Mouse (Mus musculus) ES-Bruce4 (cell line): ENCODE measurements at regions not wholly inside any gene's neighbourhood (a gene's known extent, or its start where the extent isn't known, plus 50 kb on each side); places are given as distances from the start of the nearest gene placed in this dataset.

Experiments
- H3K27ac ChIP-seq: 2 replicates; pipeline ENCODE4 v1.5.1; 2012; ENCODE audit warnings: low read length, inconsistent platforms; ENCODE audit not compliant: insufficient read depth
- H3K27me3 ChIP-seq: 2 replicates; pipeline ENCODE4 v1.6.1; 2012; ENCODE audit warnings: mild to moderate bottlenecking, low read length, inconsistent platforms; ENCODE audit not compliant: control insufficient read depth, poor library complexity, insufficient read depth, severe bottlenecking
- H3K36me3 ChIP-seq: 2 replicates; pipeline ENCODE4 v1.6.1; 2012; ENCODE audit warnings: inconsistent platforms, mild to moderate bottlenecking, low read length, moderate library complexity; ENCODE audit not compliant: control insufficient read depth, poor library complexity, insufficient read depth, severe bottlenecking
- H3K4me1 ChIP-seq: one replicate; pipeline ENCODE4 v1.8.1; 2011; ENCODE audit warnings: low read length; ENCODE audit not compliant: control insufficient read depth, insufficient read depth
- H3K4me3 ChIP-seq: 2 replicates; pipeline ENCODE4 v1.5.1; 2011; ENCODE audit warnings: low read depth, mild to moderate bottlenecking, low read length
- H3K9ac ChIP-seq: 2 replicates; pipeline ENCODE4 v1.6.1; 2012; ENCODE audit warnings: low read depth, mild to moderate bottlenecking, inconsistent platforms; ENCODE audit not compliant: poor library complexity, severe bottlenecking
- H3K9me3 ChIP-seq: replicated peaks from 2 replicates; pipeline ENCODE4 v1.6.1; 2012; ENCODE audit warnings: mild to moderate bottlenecking, low read length, inconsistent platforms; ENCODE audit not compliant: control insufficient read depth, poor library complexity, insufficient read depth, severe bottlenecking
- CTCF ChIP-seq: IDR thresholded peaks from one replicate; pipeline ENCODE4 v1.8.1; 2011; ENCODE audit warnings: low read depth, low read length
- EP300 ChIP-seq: IDR thresholded peaks from 2 replicates; pipeline ENCODE4 v1.6.1; 2011; ENCODE audit warnings: low read depth, low read length; ENCODE audit not compliant: insufficient read depth
- POLR2A ChIP-seq: IDR thresholded peaks from one replicate; pipeline ENCODE4 v1.8.1; 2011; ENCODE audit warnings: low read length; ENCODE audit not compliant: insufficient read depth

- TF ChIP-seq CTCF: no peak
- TF ChIP-seq EP300: no peak
- TF ChIP-seq POLR2A: no peak
- Histone ChIP-seq H3K36me3 (no peaks in the 10 kb centered on the region), H3K9ac (no peak overlapping the region), H3K4me1 (no peaks in the 10 kb centered on the region), H3K9me3 (no peaks in the 10 kb centered on the region), H3K27ac (no peak overlapping the region), H3K4me3 (no peak overlapping the region), H3K27me3 (no peaks in the 10 kb centered on the region; the same call in 1 of the 2 replicates)
These were observed 190.4 kb downstream of the Nr2f2 start for GRCm38 (mm10) chr7:70176086-70176485.

GRCm38 (mm10) chr7:70172431-70172830 is 194.1 kb downstream of the Nr2f2 start:
- H3K4me1 ChIP-seq: no peaks in the 10 kb centered on the region
- no peak overlapping the region for H3K4me3 ChIP-seq
- H3K27ac ChIP-seq: no peak overlapping the region
- TF ChIP-seq POLR2A (no peak), EP300 (no peak), CTCF (no peak)
- no peak overlapping the region for H3K9ac ChIP-seq
- no peaks in the 10 kb centered on the region for H3K27me3 ChIP-seq
- no peaks in the 10 kb centered on the region for H3K36me3 ChIP-seq
- H3K9me3 ChIP-seq: no peaks in the 10 kb centered on the region

GRCm38 (mm10) chr7:70171456-70171855 is 195.1 kb downstream of the Nr2f2 start:
- no peaks in the 10 kb centered on the region for H3K4me1 ChIP-seq
- no peaks in the 10 kb centered on the region for H3K27me3 ChIP-seq
- no peak overlapping the region for H3K4me3 ChIP-seq
- TF ChIP-seq EP300 (no peak), POLR2A (no peak), CTCF (no peak)
- no peaks in the 10 kb centered on the region for H3K36me3 ChIP-seq
- H3K9me3 ChIP-seq: no peaks in the 10 kb centered on the region
- no peak overlapping the region for H3K9ac ChIP-seq
- no peak overlapping the region for H3K27ac ChIP-seq

GRCm38 (mm10) chr7:70168080-70168479 is 198.5 kb downstream of the Nr2f2 start:
- Histone ChIP-seq H3K9ac (no peak overlapping the region), H3K27ac (no peak overlapping the region), H3K9me3 (no peaks in the 10 kb centered on the region), H3K36me3 (no peaks in the 10 kb centered on the region), H3K27me3 (no peaks in the 10 kb centered on the region; the same call in 1 of the 2 replicates), H3K4me3 (no peak overlapping the region), H3K4me1 (no peaks in the 10 kb centered on the region)
- TF ChIP-seq POLR2A: no peak
- TF ChIP-seq EP300: no peak
- TF ChIP-seq CTCF: no peak

GRCm38 (mm10) chr7:70166081-70166480 is 200.5 kb downstream of the Nr2f2 start:
- H3K27ac ChIP-seq: no peak overlapping the region
- H3K4me3 ChIP-seq: no peak overlapping the region
- H3K4me1 ChIP-seq: no peaks in the 10 kb centered on the region
- H3K36me3 ChIP-seq: no peaks in the 10 kb centered on the region
- H3K9ac ChIP-seq: no peak overlapping the region
- no peaks in the 10 kb centered on the region; the same call in 1 of the 2 replicates for H3K27me3 ChIP-seq
- no peaks in the 10 kb centered on the region for H3K9me3 ChIP-seq
- TF ChIP-seq POLR2A: no peak
- no peak for TF ChIP-seq EP300
- no peak for TF ChIP-seq CTCF

- H3K4me3 ChIP-seq: no peak overlapping the region
- H3K36me3 ChIP-seq: no peaks in the 10 kb centered on the region
- no peak overlapping the region for H3K27ac ChIP-seq
- no peaks in the 10 kb centered on the region for H3K9me3 ChIP-seq
- H3K9ac ChIP-seq: no peak overlapping the region
- TF ChIP-seq EP300 (no peak), CTCF (no peak), POLR2A (no peak)
- no peaks in the 10 kb centered on the region for H3K4me1 ChIP-seq
- H3K27me3 ChIP-seq: no peaks in the 10 kb centered on the region; the same call in 1 of the 2 replicates
These were observed 201.0 kb downstream of the Nr2f2 start for GRCm38 (mm10) chr7:70165501-70165900.
